Mouse (Mus musculus) mesoderm, embryonic 11.5 days (tissue): Measurements from ENCODE around the gene Fam171b.

Experiments used
- DNase-seq: peaks from one replicate; pipeline ENCODE4 v3.0.0-alpha.2; 2012; ENCODE audit warnings: low read depth, low spot score

The Fam171b gene

DNA sequence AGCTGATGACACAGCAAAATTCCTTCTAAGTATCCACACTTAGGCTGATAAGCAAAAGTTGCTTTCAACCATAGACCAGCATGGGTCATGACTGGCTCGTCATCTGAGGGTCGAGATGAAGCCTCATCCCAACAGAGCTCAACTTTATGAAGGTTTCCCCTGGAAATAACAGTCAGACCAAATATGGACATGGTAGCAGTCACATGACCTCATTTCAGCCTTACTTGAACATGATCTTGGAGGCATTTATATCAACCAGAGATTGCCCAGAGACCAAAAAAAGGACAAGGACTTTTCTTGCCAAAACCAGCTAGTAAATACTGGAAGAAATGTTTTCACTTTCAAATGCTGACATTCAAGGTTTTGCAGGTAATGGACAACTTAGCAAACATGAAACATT is 81.3 kb downstream of the Fam171b start:
- DNase-seq = no peak

DNA sequence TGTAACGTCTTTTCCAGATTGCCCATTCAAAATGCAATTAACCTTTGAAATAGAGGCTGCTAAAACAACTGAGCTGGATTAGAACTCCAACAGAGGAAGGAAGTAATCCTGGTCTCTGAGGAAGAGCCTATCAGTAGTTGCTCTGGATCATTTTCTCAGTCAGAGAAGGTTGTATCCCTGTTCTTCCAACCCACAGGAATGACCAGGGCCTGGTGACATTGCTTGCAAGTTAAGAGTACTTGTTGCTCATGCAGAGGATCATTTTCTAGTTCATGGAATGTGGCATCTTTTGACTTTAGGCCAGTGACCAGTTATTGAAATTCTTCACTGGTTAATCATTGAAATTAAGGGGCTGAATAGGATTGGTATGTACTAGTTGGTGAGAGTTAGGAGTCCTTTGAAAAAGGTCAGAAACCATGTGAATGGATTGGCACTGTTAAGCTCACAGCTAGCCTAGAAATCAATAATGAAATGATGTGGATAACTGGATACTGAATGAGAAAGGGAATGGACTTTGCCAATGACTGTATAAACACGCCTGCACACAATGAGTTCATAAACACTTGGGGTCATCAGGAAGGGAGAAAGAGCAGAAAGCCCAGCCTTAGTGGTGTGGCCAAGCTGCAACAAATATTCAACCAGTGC is 89.6 kb downstream of the Fam171b start:
- no peak for DNase-seq

DNA sequence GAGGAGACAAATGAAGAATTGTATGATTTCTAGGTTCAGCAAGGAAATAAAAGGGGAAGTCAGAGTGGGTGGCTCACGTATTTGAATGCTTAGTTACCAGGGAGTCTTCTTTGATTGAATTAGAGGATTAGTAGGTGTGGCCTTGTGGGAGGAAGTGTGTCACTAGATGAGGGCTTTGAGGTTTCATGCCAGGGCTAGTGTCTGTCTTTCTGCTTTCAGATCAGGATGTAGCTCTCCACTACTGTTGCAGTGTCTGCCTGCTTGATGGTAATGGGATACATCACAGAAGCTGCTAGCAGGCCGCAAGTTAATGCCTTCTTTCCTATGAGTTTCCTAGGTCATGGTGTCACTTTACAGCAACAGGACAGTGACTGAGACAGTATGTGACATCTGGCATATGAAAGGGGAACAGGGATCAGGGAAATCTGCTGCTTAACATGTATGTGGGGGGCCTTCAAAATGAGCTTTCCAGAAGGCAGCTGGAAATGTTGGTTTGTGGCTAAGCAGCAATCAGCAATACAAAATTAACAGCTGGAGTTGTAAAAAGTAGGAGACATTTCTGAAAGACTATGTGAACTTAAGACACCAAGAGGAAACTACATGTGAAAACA is 117.1 kb downstream of the Fam171b start:
- peak; percentile 22 for DNase-seq
